Mouse (Mus musculus) liver, embryonic 14.5 days (tissue): ENCODE measurements around the gene Ly9. TPM values are rescaled to one million over a fixed set of nuclear protein-coding genes. Genes with fewer than 3 reads are reported as not detected.

Experiments used
- ATAC-seq: fragments of 200-750 bp; cut with Nextera tagmentation; 2 replicates; pipeline ENCODE4 v1.8.0; 2017; ENCODE audit warnings: moderate number of reproducible peaks, mild to moderate bottlenecking, moderate library complexity; ENCODE audit not compliant: insufficient read depth
- DNase-seq, 3 experiments: peaks; one replicate each; pipeline ENCODE4 v3.0.0-alpha.2; 2012 to 2013; ENCODE audit warnings: low read depth in 3 of 3, low spot score in 3 of 3
- H3K27ac ChIP-seq: fragments of 300-500 bp; sonication (generic); 2 replicates; pipeline ENCODE4 v1.5.1; 2014; ENCODE audit warnings: moderate library complexity, mild to moderate bottlenecking, control low read depth, inconsistent platforms
- H3K27me3 ChIP-seq: fragments of 300-500 bp; sonication (generic); 2 replicates; pipeline ENCODE4 v1.6.1; 2014; ENCODE audit warnings: mild to moderate bottlenecking, low read length, moderate library complexity; ENCODE audit not compliant: control insufficient read depth, insufficient read depth
- H3K36me3 ChIP-seq: fragments of 300-500 bp; sonication (generic); replicated peaks from 2 replicates; pipeline ENCODE4 v1.6.1; 2014; ENCODE audit warnings: low read depth; ENCODE audit not compliant: control insufficient read depth, insufficient read depth
- H3K4me1 ChIP-seq, 2 experiments: fragments of 200-500 bp in 1 of 2; fragments of 300-500 bp in 1 of 2; sonication (generic) in 1 of 2; replicated peaks; 2 replicates each; pipeline ENCODE4 v1.6.1; 2012 to 2014; ENCODE audit warnings: antibody characterized with exemption in 1 of 2, inconsistent platforms in 1 of 2, low read length in 1 of 2; ENCODE audit not compliant: control insufficient read depth in 2 of 2, insufficient read depth in 2 of 2
- H3K4me2 ChIP-seq: fragments of 300-500 bp; sonication (generic); 2 replicates; pipeline ENCODE4 v1.6.1; 2014; ENCODE audit warnings: low read depth, mild to moderate bottlenecking, control low read depth, moderate library complexity
- H3K4me3 ChIP-seq, 2 experiments: fragments of 200-500 bp in 1 of 2; fragments of 300-500 bp in 1 of 2; sonication (generic) in 1 of 2; 2 replicates each; pipeline ENCODE4 v1.5.1; 2012 to 2014; ENCODE audit warnings: low read depth in 2 of 2, low read length in 2 of 2, mild to moderate bottlenecking in 2 of 2, control low read depth in 1 of 2, inconsistent platforms in 1 of 2, moderate library complexity in 1 of 2; ENCODE audit not compliant: insufficient read depth in 1 of 2
- H3K9ac ChIP-seq: fragments of 300-500 bp; sonication (generic); replicated peaks from 2 replicates; pipeline ENCODE4 v1.6.1; 2014; ENCODE audit warnings: mild to moderate bottlenecking, control low read depth, moderate library complexity
- H3K9me3 ChIP-seq: fragments of 300-500 bp; sonication (generic); 2 replicates; pipeline ENCODE4 v1.6.1; 2016; ENCODE audit warnings: low read length, mixed read lengths; ENCODE audit not compliant: control insufficient read depth
- CTCF ChIP-seq: IDR thresholded peaks from 2 replicates; pipeline ENCODE4 v1.5.1; 2016; ENCODE audit warnings: antibody characterized with exemption, low read depth, control low read depth
- EP300 ChIP-seq: IDR thresholded peaks from 2 replicates; pipeline ENCODE4 v1.6.1; 2016; ENCODE audit warnings: antibody characterized with exemption, low read depth
- WGBS: fragments of 180-500 bp; shearing (Covaris S2); extraction: QIAGEN DNeasy Blood & Tissue Kit; methylation state at CpG from one replicate; pipeline ENCODE4 v1.1.7; 2014; ENCODE audit not compliant: insufficient replicate concordance; 5-methylcytosine and 5-hydroxymethylcytosine counted together
- polyA plus RNA-seq, 2 experiments: library from polyadenylated mRNA; depleted of rRNA in 1 of 2; stranded (reverse) in 1 of 2; unstranded in 1 of 2; fragments of >200 nt; fragmentation: Nextera tagmentation in 1 of 2; extraction: Ambion mirVana in 1 of 2; gene quantifications; 2 replicates each; pipeline versions ENCODE4 v1.2.1 to v1.2.3; 2012 to 2014

Ly9 gene
- 1.0 and 1.2 TPM in 2 replicates for polyA plus RNA-seq (2012; rRNA removed)
- polyA plus RNA-seq (2014; fragmentation: Nextera tagmentation; extraction: Ambion mirVana): 0.18 and 0.20 TPM in 2 replicates

- no peak within 1 kb of the TSS for H3K9ac ChIP-seq
- no peaks in the 10 kb centered on the region for H3K27me3 ChIP-seq
- peak within 1 kb of the TSS; percentile 29; the same call in 1 of the 2 replicates for H3K4me2 ChIP-seq
- DNase-seq (no peak), ATAC-seq (no peak)
- no peaks in the 10 kb centered on the region for H3K36me3 ChIP-seq
- TF ChIP-seq CTCF (no peak), EP300 (no peak)
- no peaks in the 10 kb centered on the region for H3K4me1 ChIP-seq
- no peak within 1 kb of the TSS; a peak in 1 of 4 replicates for H3K4me3 ChIP-seq
- H3K27ac ChIP-seq: no peak within 1 kb of the TSS
- WGBS: 19% methylated on average over 9 of the region's 9 CpGs
- no peaks in the 10 kb centered on the region for H3K9me3 ChIP-seq
These were observed at the start of gene Ly9 for GRCm38 (mm10) chr1:171607176-171607575. Ly9 (minus strand) TSS chr1:171607410.

DNA sequence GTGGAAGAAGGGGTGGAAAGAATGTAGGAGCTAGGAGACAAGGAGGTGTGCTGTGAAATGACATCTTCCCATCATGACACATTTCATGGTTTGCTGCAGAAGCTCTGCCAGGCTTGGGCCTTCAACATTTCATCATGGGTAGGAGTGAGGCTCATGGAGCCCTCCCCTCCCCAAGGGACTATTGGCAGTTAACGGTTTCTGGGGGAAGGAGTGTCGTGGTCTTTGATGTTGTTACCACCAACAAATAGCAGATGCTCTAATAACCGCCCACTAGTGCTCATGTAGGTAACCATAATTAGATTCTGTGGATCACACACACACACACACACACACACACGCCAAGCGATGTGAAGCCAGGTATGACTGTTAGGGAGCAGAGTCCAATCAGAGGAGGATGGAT, 45.5 kb upstream of the Ly9 start, which contains the start of gene Slamf7:
Gene Slamf7 (minus strand): TSS at position 302 of the 400 bp plus-strand sequence.
- Histone ChIP-seq H3K9me3 (no peaks in the 10 kb centered on the region), H3K27me3 (no peaks in the 10 kb centered on the region), H3K4me2 (no peak within 1 kb of the TSS), H3K4me3 (no peak within 1 kb of the TSS), H3K36me3 (no peaks in the 10 kb centered on the region), H3K9ac (no peak within 1 kb of the TSS), H3K27ac (no peak within 1 kb of the TSS), H3K4me1 (no peaks in the 10 kb centered on the region)
- no peak for TF ChIP-seq EP300
- no peak for TF ChIP-seq CTCF
- ATAC-seq (no peak), DNase-seq (no peak)
- WGBS: 73% methylated on average over 5 of the region's 5 CpGs

DNA sequence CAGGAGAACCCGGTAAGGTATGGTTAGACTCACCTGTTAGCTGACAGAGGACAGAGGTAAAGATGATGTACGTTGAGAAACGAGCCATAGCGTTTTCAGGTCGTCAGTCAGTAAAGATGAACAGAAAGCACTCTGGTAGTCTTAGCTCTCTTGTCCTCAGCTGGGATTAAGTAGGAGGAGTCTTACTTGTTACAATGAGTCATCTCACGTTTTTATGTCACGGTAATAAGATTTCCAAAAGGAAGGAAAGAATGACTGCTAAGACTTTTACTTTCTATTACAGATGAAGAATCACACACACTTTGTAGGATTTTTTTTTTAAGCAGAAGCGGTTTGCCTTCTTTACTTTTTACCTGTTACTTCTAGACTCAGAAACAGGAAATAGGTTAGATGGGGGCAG, 41.6 kb upstream of the Ly9 start:
- H3K9me3 ChIP-seq: no peaks in the 10 kb centered on the region
- TF ChIP-seq CTCF (no peak), EP300 (no peak)
- 54% methylated on average over 8 of the region's 8 CpGs for WGBS
- no peaks in the 10 kb centered on the region for H3K27me3 ChIP-seq
- DNase-seq: no peak
- no peak overlapping the region for H3K27ac ChIP-seq
- H3K4me3 ChIP-seq: no peak overlapping the region
- H3K4me1 ChIP-seq: peaks cover 0 to 2% of the 10 kb centered on the region in 2 experiments; a peak in 2 of 4 replicates
- H3K9ac ChIP-seq: no peak overlapping the region
- H3K36me3 ChIP-seq: no peaks in the 10 kb centered on the region
- no peak for ATAC-seq
- H3K4me2 ChIP-seq: no peak overlapping the region

GRCm38 (mm10) chr1:171647716-171648115, 40.5 kb upstream of the Ly9 start:
- Histone ChIP-seq H3K27ac (no peak overlapping the region), H3K9ac (no peak overlapping the region), H3K4me2 (no peak overlapping the region), H3K36me3 (no peaks in the 10 kb centered on the region), H3K9me3 (no peaks in the 10 kb centered on the region), H3K27me3 (no peaks in the 10 kb centered on the region), H3K4me3 (no peak overlapping the region), H3K4me1 (peaks cover 0 to 7% of the 10 kb centered on the region in 2 experiments; a peak in 2 of 4 replicates)
- 61% methylated on average over 5 of the region's 5 CpGs for WGBS
- TF ChIP-seq EP300 (no peak), CTCF (no peak)
- no peak for ATAC-seq
- no peak for DNase-seq

GRCm38 (mm10) chr1:171646429-171646940, 39.3 kb upstream of the Ly9 start:
- Histone ChIP-seq H3K36me3 (no peaks in the 10 kb centered on the region), H3K27ac (no peak overlapping the region), H3K4me3 (no peak overlapping the region), H3K4me1 (peaks cover 0 to 7% of the 10 kb centered on the region in 2 experiments; a peak in 2 of 4 replicates), H3K9ac (no peak overlapping the region), H3K27me3 (no peaks in the 10 kb centered on the region), H3K9me3 (no peaks in the 10 kb centered on the region), H3K4me2 (no peak overlapping the region)
- no peak for ATAC-seq
- TF ChIP-seq EP300 (no peak), CTCF (no peak)
- DNase-seq: no peak
- 47% methylated on average over 5 of the region's 5 CpGs for WGBS
